Mouse (Mus musculus) macrophage (primary cell): ENCODE data around the gene Vmn1r101. TPM values are rescaled to one million over a fixed set of nuclear protein-coding genes. Genes with fewer than 3 reads are reported as not detected.
"Not testable (repeated sequence)": the region's sequence is repeated elsewhere in the genome, so short reads cannot be mapped to it uniquely, and the experiment has no call there.

ENCODE experiments used
- H3K27ac ChIP-seq: fragments of 350-480 bp; formaldehyde crosslinking; 2 replicates; pipeline ENCODE4 v1.9.0; 2021
- H3K36me3 ChIP-seq: fragments of 350-480 bp; formaldehyde crosslinking; 2 replicates; pipeline ENCODE4 v1.9.0; 2021; ENCODE audit errors: inconsistent target
- H3K4me3 ChIP-seq: fragments of 350-480 bp; formaldehyde crosslinking; 2 replicates; pipeline ENCODE4 v1.9.0; 2021; ENCODE audit errors: inconsistent target
- H3K79me2 ChIP-seq: fragments of 350-480 bp; formaldehyde crosslinking; 2 replicates; pipeline ENCODE4 v1.9.0; 2021; ENCODE audit errors: inconsistent target
- WGBS: methylation state at CpG from one replicate; pipeline ENCODE4 v1.1.7; 2026; ENCODE audit warnings: inconsistent platforms; ENCODE audit not compliant: missing documents; 5-methylcytosine and 5-hydroxymethylcytosine counted together
- polyA plus RNA-seq: library from polyadenylated mRNA; stranded (reverse); fragments of 250-400 nt; gene quantifications from 3 replicates; pipeline ENCODE4 v1.2.4, GENCODE M21; 2018; ENCODE audit warnings: inconsistent platforms
- total RNA-seq, 78 experiments: library from RNA; depleted of rRNA; stranded (reverse); fragments of 250-400 nt; gene quantifications; 1 replicate in 9 of 78; 2 replicates in 24 of 78; 3 replicates in 43 of 78; 4 replicates in 2 of 78; pipeline ENCODE4 v1.2.4; 2018; ENCODE audit warnings: inconsistent platforms in 56 of 78

Gene Vmn1r101
- total RNA-seq (2018; cell fraction: chromatin; rRNA removed), result not detected
- not detected for total RNA-seq (2018; cell fraction: cytosol; rRNA removed)
- not detected for total RNA-seq (2018; cell fraction: nucleus; rRNA removed)
- polyA plus RNA-seq, result not detected in 3 replicates

DNA sequence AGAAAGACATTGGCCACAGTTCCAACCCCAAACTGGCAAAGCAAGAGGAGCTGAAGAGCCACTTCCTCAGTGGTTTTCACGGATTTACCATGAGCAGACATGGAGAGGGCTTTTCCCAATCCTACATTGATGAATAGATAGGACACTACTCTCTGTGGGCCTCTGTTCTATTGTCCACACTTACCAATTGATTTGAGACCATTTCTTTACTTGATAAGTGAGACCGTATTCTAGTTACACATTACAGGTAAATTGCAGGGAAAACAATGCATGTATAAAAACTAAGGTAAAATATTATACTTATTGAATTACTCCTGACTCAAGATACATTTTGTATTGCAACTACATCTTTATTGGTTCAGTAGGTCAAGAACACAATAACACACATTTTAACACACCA, at the start of gene Vmn1r101:
Vmn1r101 (minus strand) TSS at position 101 of the 400 bp plus-strand sequence.
- WGBS, result no CpG with 5 or more reads among the region's 2 CpGs
- not testable (repeated sequence) for H3K27ac ChIP-seq, H3K79me2 ChIP-seq, H3K4me3 ChIP-seq, H3K36me3 ChIP-seq

DNA sequence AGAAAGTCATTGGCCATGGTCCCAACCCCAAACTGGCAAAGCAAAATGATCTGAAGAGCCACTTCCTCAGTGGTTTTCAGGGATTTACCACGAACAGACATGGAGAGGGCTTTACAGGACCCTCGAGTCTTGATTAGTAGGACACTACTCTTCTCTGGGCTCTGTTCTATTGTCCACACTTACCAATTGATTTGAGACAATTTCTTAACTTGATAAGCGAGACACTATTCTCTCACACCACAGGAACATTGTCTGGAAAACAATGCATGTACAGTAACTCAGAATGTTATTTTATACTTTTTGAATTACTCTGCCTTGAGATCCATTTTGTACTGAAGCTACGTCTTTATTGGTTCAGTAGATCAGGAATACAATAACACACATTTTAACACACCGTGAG, 32.4 kb upstream of the Vmn1r101 start, which contains the start of gene Gm10670:
Gm10670 (minus strand) TSS at position 101 of the 400 bp plus-strand sequence.
- not testable (repeated sequence) for H3K4me3 ChIP-seq, H3K79me2 ChIP-seq, H3K36me3 ChIP-seq, H3K27ac ChIP-seq
- no CpG with 5 or more reads among the region's 5 CpGs for WGBS

DNA sequence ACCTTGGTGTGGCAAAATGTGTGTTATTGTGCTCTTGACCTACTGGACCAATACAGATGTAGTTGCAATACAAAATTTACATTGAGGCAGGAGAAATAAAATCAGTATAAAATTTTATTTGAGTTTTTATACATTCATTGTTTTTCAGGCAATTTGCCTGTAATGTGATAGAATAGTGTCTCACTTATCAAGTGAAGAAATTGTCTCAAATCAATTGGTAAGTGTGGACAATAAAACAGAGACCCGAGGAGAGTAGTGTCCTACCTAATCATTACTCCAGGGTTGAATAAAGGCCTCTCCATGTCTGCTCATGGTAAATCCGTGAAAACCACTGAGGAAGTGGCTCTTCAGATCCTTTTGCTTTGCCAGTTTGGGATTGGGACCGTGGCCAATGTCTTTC, 24.8 kb downstream of the Vmn1r101 start, which contains the start of gene Vmn1r100:
Vmn1r100 (plus strand) TSS at position 301 of the 400 bp plus-strand sequence.
- H3K79me2 ChIP-seq, H3K4me3 ChIP-seq, H3K36me3 ChIP-seq, H3K27ac ChIP-seq: not testable (repeated sequence)
- no CpG with 5 or more reads among the region's 3 CpGs for WGBS

Other genes with a start within 250 kb of the Vmn1r101 start
- not detected in 3 replicates for gene Vmn1r95, start 248.9 kb downstream of the Vmn1r101 start, polyA plus RNA-seq
- gene Gm6164, start 237.0 kb downstream of the Vmn1r101 start, polyA plus RNA-seq, result not detected in 3 replicates
- gene Gm4498, start 208.8 kb downstream of the Vmn1r101 start, polyA plus RNA-seq, result not detected in 3 replicates
- not detected in 3 replicates for gene Gm5890, start 179.8 kb downstream of the Vmn1r101 start, polyA plus RNA-seq
- gene Gm4133, start 108.5 kb downstream of the Vmn1r101 start, polyA plus RNA-seq, result not detected in 3 replicates
- gene Gm5728, start 67.2 kb downstream of the Vmn1r101 start, polyA plus RNA-seq, result not detected in 3 replicates
- gene Vmn1r100, start 24.7 kb downstream of the Vmn1r101 start, polyA plus RNA-seq, result not detected in 3 replicates
- gene Gm10670, start 32.3 kb upstream of the Vmn1r101 start, polyA plus RNA-seq, result not detected in 3 replicates
- not detected in 3 replicates for gene Vmn1r103, start 67.9 kb upstream of the Vmn1r101 start, polyA plus RNA-seq
- not detected in 3 replicates for gene Vmn1r104, start 91.2 kb upstream of the Vmn1r101 start, polyA plus RNA-seq
- gene Gm5726, start 103.2 kb upstream of the Vmn1r101 start, polyA plus RNA-seq, result not detected in 3 replicates
- not detected in 3 replicates for gene Gm4141, start 133.6 kb upstream of the Vmn1r101 start, polyA plus RNA-seq
- not detected in 3 replicates for gene Gm4513, start 156.4 kb upstream of the Vmn1r101 start, polyA plus RNA-seq
- gene Vmn1r107, start 226.3 kb upstream of the Vmn1r101 start, polyA plus RNA-seq, result not detected in 3 replicates